Mouse (Mus musculus) layer of hippocampus, adult 2 months (tissue): ENCODE results near the gene Prpf19. TPM values are rescaled to one million over a fixed set of nuclear protein-coding genes. Genes with fewer than 3 reads are reported as not detected.

ENCODE experiments used
- DNase-seq, 2 experiments: peaks; one replicate each; pipeline ENCODE4 v3.0.0; 2022; ENCODE audit warnings: low spot score in 2 of 2
- H3K27ac ChIP-seq: fragments of 200-600 bp; 2 replicates; pipeline ENCODE4 v1.8.1; 2022
- H3K4me3 ChIP-seq: fragments of 200-600 bp; 2 replicates; pipeline ENCODE4 v1.8.1; 2022; ENCODE audit warnings: mild to moderate bottlenecking
- CTCF ChIP-seq: fragments of 200-600 bp; conservative IDR thresholded peaks from 2 replicates; pipeline ENCODE4 v1.8.1; 2022; ENCODE audit warnings: antibody characterized with exemption, mild to moderate bottlenecking, moderate library complexity
- total RNA-seq, 2 experiments: library from RNA; stranded (reverse); gene quantifications; 2 replicates each; pipeline ENCODE4 v1.2.3; 2021

Gene Prpf19
- total RNA-seq, 2 experiments from 2014 or later = 196 to 198 TPM

GRCm38 (mm10) chr19:10926666-10927065 is 31.6 kb downstream of the Prpf19 start:
- Histone ChIP-seq H3K27ac (no peak overlapping the region), H3K4me3 (no peak overlapping the region)
- TF ChIP-seq CTCF = no peak
- DNase-seq = no peak

GRCm38 (mm10) chr19:10930641-10931040 is 35.6 kb downstream of the Prpf19 start:
- no peak for DNase-seq
- H3K4me3 ChIP-seq = no peak overlapping the region
- no peak for TF ChIP-seq CTCF
- no peak overlapping the region for H3K27ac ChIP-seq

- TF ChIP-seq CTCF = no peak
- DNase-seq = peak in 1 of 2 experiments; percentile 46
- Histone ChIP-seq H3K27ac (peak overlapping the region; percentile 53; the same call in 1 of the 2 replicates), H3K4me3 (no peak overlapping the region)
Measured at GRCm38 (mm10) chr19:10935029-10935428, 40.0 kb downstream of the Prpf19 start.

- no peak for DNase-seq
- H3K4me3 ChIP-seq = no peak overlapping the region
- H3K27ac ChIP-seq = no peak overlapping the region
- peak; percentile 40 for TF ChIP-seq CTCF
Measured at GRCm38 (mm10) chr19:10936077-10936476, 41.0 kb downstream of the Prpf19 start.

- DNase-seq = no peak
- Histone ChIP-seq H3K27ac (no peak within 1 kb of the TSS), H3K4me3 (no peak within 1 kb of the TSS)
- no peak for TF ChIP-seq CTCF
Measured at GRCm38 (mm10) chr19:10937110-10937563, 42.1 kb downstream of the Prpf19 start, which contains the start of gene Ptgdr2. TSS of gene Ptgdr2 (plus strand) at chr19:10937160.

GRCm38 (mm10) chr19:10938771-10939170 is 43.7 kb downstream of the Prpf19 start:
- H3K27ac ChIP-seq = no peak overlapping the region
- H3K4me3 ChIP-seq = no peak overlapping the region
- DNase-seq = no peak
- no peak for TF ChIP-seq CTCF

- no peak overlapping the region for H3K27ac ChIP-seq
- peak; percentile 86 for TF ChIP-seq CTCF
- peak overlapping the region; percentile 19 for H3K4me3 ChIP-seq
- peak; percentile 48 to 71 for DNase-seq
Measured at GRCm38 (mm10) chr19:10940097-10940800, 45.2 kb downstream of the Prpf19 start.

GRCm38 (mm10) chr19:10940801-10941457 is 45.9 kb downstream of the Prpf19 start:
- peak in 1 of 2 experiments; percentile 15 for DNase-seq
- H3K4me3 ChIP-seq = peak overlapping the region; percentile 19
- no peak for TF ChIP-seq CTCF
- no peak overlapping the region for H3K27ac ChIP-seq

GRCm38 (mm10) chr19:10943955-10944354 is 48.9 kb downstream of the Prpf19 start:
- TF ChIP-seq CTCF = no peak
- DNase-seq = no peak
- H3K4me3 ChIP-seq = no peak overlapping the region
- no peak overlapping the region for H3K27ac ChIP-seq

- no peak overlapping the region for H3K27ac ChIP-seq
- TF ChIP-seq CTCF = no peak
- no peak for DNase-seq
- no peak overlapping the region for H3K4me3 ChIP-seq
Measured at GRCm38 (mm10) chr19:10946506-10946905, 51.5 kb downstream of the Prpf19 start.

GRCm38 (mm10) chr19:10947219-10947618 is 52.2 kb downstream of the Prpf19 start:
- Histone ChIP-seq H3K27ac (no peak overlapping the region), H3K4me3 (peak overlapping the region; percentile 19; the same call in 1 of the 2 replicates)
- TF ChIP-seq CTCF = no peak
- no peak for DNase-seq

- TF ChIP-seq CTCF = no peak
Measured at GRCm38 (mm10) chr19:10948416-10948815, 53.4 kb downstream of the Prpf19 start.

GRCm38 (mm10) chr19:10949112-10949511 is 54.1 kb downstream of the Prpf19 start, which contains the start of gene Ccdc86:
TSS of gene Ccdc86 (minus strand) at chr19:10949266.
- TF ChIP-seq CTCF = no peak
- DNase-seq = peak; percentile 97
- H3K4me3 ChIP-seq = peak within 1 kb of the TSS; percentile 74
- H3K27ac ChIP-seq = peak within 1 kb of the TSS; percentile 81

More at GRCm38 (mm10) chr19:10948416-10948815, 53.4 kb downstream of the Prpf19 start:
- no peak for DNase-seq
- peak overlapping the region; percentile 74 for H3K4me3 ChIP-seq
- H3K27ac ChIP-seq = peak overlapping the region; percentile 81; the same call in 1 of the 2 replicates
